Mouse (Mus musculus) spleen, postnatal 14 days (tissue): ENCODE results near the gene Mpzl2.
A peak's percentile ranks its signal among the peaks of the same experiment; 100 is the strongest.

Experiments
- DNase-seq, 2 experiments: peaks; one replicate each; pipeline ENCODE4 v3.0.0; 2021 to 2022; ENCODE audit warnings: low spot score in 2 of 2

The Mpzl2 gene

DNA sequence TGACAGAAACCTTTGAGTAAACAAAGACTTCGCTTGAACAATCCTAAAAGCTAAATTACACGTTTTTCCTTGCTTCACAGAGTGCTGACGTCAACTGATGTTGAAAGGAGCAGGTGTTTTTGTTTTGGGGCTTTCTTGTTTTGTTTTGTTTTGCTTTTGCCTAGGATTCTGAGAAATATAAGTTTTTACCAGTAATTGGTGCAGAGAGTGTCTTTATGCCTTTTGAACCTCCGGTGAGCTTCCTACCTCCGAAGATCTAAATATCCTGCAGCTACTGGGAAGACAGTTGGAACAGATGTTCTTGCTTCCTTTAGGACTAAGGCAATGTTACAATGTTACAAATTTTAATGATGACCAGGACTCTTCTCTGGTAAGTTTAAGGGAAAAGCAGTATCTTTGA, at the start of gene Mpzl2:
Gene Mpzl2 (plus strand): TSS at position 301 of the 400 bp plus-strand sequence.
- no peak for DNase-seq

DNA sequence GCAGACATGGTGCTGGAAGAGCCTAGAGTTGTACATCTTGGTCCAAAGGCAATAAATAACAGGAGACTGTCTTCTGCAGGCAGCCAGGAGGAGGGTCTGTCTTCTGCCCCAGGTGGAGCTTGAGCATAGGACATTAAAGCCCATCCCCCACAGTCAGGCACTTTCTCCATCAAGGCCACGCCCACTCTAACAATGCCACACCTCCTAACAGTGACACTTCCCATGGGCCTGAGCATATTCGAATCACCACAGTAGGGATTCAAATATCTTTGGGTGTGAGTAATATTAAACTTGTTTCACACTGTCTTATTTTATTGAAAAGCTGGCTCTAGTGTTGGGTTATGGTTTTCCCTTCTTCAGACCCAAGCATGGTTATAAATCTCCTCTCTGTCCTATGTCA, 47.8 kb upstream of the Mpzl2 start:
- DNase-seq, result no peak

DNA sequence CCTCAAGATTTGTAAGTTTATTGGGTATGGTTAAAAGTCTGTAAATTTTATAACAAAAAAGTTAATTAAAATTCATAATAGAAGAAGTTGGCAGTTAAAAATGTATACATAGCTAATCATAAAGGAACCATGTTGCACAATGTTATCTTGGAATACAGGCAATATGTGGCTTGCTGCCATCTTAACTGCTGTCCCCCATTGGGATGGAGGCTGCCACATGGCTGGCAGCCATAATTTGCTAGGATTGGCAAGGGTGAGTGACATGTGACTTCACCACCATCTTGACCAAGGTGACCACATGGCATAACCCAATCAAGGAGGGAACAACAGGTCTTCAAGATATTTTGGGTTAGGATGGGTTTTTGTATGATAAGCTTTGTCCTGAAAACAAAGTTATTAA, 47.3 kb upstream of the Mpzl2 start:
- DNase-seq, result no peak

DNA sequence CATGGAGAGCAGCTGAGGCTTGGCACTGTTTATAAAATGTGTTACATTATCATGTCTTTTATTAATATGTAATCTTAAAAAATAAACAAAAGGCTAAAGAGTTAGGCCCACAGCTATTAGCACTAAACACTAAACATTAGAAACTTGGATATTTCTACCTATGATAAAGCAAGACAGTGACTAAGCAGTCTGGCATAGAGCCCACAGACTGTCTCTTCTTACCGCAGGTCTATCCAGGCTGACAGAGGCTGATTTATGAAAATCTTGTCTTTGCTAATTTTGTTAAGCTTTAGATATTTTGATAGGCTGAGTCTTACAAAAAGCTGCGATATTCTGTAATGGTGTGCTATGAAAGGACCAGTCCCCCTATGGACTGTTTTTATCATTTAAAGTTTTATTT, 46.3 kb upstream of the Mpzl2 start:
- DNase-seq, result no peak

DNA sequence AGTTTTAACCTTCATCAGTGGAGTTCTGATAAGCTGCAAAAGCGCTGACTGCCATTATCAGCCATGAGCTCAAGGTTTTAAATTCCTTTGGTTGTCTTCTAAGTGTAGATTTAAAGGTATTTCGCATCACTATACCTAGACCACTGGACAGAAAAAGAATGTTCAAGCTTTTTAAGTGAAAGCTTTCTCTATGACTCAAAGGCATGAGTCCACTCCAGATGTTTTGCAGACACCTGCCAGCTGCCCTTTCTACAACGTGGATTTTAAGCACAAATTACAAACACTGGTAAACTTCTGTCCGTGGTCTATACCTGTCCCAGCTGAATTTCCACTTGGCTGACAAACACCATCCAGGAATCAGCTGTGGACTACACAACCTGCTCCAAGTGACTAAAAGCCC, 44.6 kb upstream of the Mpzl2 start:
- no peak for DNase-seq

DNA sequence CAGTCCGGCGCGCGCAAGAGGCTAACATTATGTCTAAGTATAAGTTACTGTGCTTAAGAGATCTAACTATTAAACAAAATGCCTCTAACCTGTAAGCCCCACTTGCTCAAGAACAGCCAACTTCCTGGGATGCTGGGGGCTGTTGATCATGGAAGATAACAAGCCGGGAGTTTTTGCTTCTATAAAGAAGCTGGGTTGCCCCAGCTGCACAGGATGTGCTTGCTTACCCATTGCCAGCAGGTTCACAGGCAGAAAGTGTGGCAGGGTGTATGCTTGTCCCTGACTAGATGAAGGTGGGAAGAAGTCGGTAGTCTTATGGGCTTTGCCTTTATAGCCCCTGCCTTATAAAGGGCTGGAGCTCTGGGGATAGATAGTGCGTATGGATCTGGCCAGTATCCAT, 43.0 kb upstream of the Mpzl2 start:
- DNase-seq, result no peak

DNA sequence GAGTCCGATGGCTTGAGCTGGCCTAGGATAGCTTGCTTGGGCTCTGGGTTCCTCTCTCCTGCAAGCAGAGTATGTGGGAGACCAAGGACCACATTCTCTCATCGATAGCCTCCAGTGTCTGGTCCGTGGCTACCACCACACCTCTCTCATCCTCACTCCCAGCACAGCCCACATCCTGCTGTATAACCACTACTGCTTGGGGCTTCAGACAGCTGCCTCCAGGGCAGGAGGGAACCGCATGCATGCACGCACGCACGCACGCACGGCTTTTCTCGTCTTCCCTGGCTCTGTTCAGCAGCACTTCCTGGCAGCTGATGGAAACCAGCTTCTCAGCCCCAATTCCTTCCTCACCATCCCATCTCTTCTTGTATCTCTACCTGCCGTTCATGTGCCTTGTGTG, 41.5 kb upstream of the Mpzl2 start:
- DNase-seq, result no peak

DNA sequence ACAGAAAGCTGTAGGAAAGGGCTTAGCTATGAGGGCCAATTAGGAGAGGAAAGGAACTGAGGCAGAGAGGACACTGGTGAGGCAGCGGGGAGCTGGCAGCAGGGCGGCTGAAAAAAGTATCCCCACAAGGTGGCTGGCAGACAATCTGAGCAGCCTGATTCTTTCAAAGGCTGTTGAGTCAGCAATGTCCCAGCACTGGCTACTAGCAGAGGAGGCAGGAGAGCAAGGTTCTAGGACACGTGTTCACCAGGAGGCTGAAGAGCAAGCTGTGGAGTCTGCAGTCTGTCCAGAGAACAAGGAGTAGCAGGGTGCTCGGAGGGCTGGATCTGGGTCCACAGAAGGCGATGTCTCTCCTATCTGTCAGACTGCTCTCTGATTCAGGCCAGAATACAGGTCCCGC, 40.4 kb upstream of the Mpzl2 start:
- DNase-seq, result no peak

DNA sequence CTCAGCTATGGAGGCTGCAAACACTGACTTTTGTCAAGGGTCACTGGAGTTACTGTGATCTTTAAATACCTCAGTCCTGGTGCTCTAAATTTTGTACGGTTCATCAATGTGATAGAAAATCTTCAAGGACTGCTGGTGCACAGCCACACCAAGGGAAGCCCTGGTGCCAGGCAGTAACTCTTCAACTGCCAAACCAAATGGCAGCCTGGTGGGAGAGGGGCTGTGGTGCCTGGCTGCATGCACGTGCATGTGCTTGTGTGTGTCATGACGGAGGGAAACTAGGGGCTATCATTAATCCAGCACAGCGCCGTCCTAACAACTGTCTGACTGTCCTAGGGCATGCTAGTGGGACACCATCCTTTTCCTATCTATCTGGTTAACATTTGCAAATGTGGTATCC, 39.8 kb upstream of the Mpzl2 start:
- DNase-seq, result no peak

DNA sequence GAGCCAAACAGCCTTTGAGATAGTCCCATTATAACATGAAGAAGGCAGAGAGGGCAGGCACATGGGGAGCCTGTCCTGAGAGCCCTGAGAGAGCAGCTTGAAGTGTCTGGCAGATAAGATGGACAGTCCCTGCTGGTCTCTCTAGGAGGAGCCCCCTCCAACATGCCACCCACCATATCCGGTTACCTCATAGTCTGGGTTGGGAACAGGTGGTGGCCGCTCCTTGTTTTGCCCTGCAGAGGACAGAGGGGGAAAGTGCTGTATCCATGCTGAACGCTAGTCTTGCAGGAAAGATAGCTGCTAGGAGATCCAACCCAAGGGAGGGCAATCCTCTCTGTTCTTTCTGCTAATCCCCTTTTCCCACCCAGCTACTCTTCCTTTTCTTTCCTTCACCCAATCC, 39.4 kb upstream of the Mpzl2 start:
- DNase-seq, result no peak

DNA sequence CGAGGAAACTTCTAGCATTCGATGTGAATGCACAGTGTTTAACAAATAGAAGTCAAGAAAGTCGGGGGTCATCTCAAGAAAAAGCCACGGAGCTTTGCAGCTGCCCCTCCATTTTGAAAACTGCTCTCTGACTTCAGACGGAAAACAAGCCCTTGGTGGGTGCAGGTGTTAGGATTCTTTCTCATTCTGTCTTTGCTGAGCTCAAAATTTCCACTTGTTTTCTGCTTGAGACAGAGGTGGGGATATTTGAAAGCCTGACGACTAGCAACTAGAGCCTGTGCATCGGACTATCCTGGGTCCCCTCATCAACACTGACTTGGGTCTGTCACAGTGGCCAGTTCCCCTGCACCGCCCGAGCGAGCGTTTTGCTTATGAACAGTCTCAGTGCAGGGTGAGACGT, 32.2 kb upstream of the Mpzl2 start:
- DNase-seq, result no peak

DNA sequence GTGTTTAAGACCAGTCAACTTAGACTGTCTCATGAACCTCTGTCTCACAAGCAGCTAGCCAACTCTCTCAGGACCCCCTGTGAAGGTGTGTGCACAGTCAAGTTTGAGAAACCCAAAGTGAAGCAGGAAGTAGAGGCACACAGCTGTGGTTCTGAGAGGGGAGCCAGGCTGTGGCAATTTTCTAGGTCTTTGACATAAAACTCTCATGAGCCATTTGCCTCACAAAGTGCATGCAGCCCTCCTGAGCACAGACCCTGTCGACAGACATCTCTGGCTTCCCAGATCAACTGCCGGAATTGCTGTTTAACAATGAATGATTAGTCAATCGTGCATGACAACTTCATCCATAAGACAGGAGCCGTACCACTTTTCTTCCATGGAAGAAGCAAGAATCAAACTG, 31.3 kb upstream of the Mpzl2 start:
- no peak for DNase-seq

DNA sequence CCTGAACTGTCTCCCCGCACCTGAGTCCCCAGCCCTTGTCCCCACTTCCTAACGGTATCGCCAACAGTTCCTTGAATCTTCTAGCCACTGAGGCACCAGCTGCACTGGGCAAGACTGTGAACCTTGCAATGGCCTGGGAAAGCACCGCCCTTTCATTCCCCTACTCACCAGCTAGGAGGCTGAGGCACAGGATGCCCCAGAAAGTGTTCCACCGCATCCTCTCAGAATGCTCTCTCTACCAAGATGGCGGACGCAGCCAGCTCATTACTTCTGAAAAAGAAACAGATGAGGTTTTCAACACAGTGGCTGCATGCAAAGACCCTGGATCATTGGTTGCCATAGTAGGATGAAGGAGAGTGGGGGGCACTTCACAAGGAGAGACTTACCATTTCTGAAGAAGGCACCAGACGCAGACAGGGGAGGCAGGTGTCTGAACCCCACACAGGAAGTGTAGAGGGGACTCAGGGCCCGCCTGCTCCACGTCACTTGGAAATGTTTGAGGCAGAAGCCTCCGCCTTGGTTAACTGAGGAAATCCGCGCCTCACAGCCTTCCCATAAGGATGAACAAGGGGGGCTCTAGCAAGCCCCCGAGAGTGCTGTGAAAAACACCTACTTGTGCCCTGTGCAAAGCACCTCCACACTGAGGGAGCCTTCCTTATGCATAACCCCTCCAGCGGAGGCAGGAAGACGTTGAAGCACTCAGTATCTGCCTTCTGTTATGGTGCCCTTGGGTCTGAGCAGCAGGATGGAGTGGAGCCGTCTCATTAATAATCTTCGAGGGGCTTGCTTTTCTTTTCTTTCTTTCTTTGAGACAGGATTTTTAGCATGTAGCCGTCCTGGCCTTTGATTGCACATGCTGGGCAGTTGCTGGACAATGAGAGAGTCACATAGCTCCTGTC, 30.2 kb upstream of the Mpzl2 start, which contains the start of gene Cd3e:
Gene Cd3e (minus strand): TSS at position 448 of the 899 bp plus-strand sequence.
- DNase-seq, result no peak

DNA sequence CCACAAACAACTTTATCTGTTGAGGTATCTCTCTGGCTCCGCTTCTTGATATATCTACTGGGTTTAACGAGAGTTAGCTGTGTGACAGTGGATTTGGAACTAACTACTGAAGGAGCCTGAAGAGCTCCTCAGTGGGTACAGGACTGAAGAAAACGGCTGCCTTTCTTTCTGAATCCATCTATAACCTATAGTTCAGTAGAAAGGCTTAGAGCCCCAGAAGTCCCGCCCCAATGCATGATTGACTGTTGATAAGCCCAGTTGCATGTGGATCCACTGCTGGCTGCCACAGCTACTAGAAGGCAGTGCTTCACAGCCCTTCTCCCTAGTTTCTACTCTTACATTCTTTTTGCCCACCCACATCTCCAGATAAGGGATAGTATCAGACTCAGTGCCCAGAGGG, 29.1 kb upstream of the Mpzl2 start:
- DNase-seq, result no peak

DNA sequence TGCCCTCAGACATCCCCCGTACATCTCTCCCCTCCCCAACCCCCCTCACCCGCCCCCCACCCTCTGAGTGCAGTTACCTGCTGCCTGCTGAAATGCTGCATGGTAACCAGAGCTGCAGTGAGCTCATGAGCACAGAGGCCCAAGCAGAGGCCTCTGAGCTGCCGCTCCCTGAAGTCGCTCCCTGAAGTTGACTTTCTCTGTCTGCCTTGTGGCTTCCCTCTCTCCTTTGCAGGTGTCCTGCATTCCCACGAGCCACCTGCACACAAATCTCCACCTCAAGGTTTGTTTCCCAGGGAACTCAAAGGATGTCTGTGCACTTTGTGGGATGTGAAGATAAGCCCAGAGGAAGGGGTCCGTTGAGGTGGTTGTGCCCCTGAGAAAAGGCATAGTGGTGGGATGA, 28.3 kb upstream of the Mpzl2 start:
- no peak for DNase-seq

DNA sequence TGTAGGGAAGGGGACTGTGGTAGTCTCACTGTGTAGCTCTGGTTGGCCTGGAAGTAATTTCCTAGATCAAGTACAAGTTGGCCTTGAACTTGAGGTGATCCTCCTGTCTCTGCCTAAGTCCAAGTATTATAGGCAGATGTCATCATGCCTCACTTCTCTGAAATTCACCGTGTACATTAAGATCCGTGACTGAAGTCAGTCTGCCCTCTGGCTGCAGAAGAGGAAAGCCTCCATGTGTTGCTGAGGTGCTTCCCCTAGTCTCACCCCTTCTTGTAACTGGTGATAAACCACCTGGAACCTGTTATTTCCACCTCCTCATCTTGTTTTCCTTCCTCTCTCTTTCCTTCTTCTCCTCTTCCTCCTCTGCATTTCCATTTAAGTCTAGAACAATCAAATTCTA, 24.7 kb upstream of the Mpzl2 start:
- no peak for DNase-seq

DNA sequence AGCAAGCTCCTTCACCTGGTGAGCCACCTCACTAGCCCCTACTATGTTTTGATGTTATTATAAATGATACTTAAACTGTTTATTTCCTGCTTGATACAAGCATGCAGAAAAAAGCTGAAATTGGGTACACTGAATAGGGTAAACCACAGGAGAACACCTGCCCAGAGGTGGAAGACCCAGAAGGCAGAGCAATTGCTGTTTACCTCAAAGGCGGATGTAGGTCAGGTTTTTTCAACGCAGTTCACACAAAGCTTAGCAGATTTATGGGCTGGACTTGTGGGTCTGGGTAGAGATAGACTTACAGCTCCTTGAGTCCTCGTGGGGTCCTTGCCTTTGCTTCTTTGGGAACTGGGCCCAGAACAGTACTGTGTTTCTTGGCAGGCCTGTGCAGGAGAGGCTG, 23.8 kb upstream of the Mpzl2 start:
- DNase-seq, result no peak

DNA sequence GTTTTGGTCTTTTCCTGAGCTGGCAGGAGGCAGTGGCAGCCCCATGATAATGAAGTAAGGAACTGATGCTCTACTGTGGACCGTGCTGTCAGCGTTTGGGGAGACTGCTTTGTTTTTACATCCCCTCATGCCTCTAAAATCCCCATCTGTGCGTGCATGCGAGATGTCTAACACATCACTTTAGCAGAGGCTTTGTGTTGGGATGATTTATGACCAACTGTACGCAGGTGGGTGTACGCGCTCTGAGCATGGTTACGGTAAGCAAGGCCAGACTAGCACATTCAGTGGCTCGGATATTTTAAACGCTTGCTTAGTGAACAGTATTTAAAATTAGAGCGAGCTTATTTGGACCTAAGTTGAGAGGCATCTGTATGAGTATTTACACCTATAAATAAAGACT, 21.6 kb upstream of the Mpzl2 start:
- no peak for DNase-seq

DNA sequence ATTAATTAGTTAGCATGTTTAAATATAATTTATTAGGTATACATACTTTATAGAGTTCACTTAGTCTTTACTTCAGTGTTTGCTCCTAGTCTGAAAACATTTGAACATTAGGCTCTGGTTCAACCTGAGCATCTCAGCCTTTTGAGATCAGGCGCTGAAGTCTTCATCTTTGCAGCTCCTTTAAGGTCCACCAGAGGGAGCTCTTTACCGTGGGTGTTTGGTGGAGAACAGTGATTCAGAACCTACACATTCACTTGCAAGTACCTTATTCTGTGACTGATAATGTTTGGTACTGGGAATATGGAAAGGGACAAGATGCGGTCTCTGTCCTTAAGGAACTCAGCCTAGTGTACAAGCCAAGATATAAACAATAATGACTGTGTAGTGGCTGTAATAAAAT, 16.8 kb upstream of the Mpzl2 start:
- DNase-seq, result peak in 1 of 2 experiments; percentile 59

DNA sequence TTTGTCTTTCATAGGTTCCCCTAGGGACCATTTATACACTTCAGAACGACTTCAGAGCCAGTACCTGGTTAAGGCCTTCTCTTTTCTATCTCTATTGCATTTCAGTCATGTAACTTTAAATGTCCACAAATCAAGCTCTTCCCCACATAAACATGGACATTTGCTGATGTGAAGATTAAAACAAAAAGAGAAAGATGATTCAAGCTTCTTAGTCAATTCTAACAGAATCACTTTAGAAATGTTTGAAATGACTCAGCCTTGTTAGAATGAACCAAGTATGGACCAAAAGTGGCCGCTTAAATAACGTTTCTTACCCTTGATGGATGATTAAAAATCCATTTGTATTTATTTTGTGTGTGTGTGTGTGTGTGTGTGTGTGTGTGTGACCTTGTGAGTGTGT, 16.0 kb upstream of the Mpzl2 start:
- DNase-seq, result no peak

DNA sequence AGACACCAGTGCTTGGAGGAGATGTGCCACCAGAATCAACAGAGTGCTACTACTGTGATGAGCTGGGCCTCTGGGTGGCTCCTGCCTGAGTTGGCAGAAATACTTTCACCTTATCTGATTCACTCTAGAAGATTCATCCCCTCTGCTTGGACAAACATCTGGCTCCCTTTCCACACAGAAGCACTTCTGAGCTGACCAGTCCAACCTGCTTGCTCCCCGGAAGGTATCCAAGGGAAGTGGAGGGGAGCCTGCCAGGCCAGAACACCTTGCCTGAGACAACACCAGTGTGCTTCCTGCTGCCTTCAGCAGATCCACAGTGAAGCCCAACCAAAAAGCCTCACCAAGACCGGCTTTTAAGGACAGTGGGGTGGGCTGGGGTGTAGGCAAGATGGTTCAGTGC, 15.4 kb upstream of the Mpzl2 start:
- no peak for DNase-seq

DNA sequence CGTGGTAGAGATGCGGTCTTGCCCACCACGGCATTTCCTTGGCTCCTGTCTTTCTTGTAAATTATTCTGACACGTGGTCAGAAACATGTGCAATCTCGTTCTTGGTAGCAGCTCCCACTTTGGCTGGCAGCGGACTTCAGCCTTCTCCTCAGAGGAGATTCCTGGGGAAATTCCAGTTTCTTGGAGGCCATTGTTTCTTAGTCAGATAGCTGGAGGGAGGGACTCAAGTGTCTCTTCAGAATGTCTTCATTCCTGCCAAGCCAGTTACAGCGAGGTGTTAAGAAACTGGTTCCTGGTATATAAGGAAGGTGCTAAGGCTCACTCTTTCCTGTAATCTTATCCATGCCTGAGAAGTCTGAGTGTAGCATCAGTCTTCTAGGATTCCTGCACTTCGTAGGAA, 12.2 kb upstream of the Mpzl2 start:
- DNase-seq, result no peak

DNA sequence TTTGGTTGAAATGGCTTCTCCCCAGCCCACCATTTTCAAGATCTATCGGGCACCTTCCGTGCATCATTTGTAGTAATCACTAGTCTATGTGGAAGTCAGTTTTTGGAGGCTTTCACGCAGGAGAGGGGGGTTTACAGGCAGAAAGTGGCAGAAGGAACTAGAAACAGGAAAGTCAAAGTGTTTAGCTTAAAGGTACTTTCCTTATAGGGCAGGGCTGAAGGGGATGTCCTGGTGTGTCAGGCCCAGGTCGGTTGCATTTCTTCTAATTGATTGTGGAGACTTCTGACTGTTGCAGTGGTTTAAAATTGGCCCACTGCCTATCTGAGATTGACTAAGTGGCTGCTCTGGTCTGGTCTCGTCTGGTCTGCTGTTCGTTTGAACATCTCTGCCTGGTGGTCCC, 9.3 kb upstream of the Mpzl2 start:
- DNase-seq, result no peak

DNA sequence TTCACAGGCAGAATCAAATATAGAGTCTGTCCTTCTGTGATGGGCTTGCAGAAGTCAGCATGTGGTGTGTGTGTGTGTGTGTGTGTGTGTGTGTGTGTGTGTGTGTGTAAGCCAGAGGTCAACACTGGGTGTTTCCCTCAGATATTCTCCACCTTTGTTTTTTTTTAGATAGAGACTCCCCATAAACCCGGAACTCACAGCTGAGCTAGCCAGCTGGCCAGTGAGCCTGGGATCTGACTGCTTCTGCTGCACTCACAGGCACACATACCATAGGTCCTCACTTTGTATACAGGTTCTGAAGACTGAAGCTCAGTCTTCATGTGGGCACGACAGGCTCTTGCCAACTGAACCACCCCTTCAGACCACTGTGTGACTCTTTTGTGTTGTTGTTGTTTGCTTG, 7.3 kb upstream of the Mpzl2 start:
- DNase-seq, result no peak
